Mouse (Mus musculus) R1 (cell line): ENCODE data around the gene Pde3a.

ENCODE experiments used
- DNase-seq: peaks from one replicate; pipeline ENCODE4 v3.0.0-alpha.2; 2018; ENCODE audit warnings: low read depth, low spot score

Pde3a gene

DNA sequence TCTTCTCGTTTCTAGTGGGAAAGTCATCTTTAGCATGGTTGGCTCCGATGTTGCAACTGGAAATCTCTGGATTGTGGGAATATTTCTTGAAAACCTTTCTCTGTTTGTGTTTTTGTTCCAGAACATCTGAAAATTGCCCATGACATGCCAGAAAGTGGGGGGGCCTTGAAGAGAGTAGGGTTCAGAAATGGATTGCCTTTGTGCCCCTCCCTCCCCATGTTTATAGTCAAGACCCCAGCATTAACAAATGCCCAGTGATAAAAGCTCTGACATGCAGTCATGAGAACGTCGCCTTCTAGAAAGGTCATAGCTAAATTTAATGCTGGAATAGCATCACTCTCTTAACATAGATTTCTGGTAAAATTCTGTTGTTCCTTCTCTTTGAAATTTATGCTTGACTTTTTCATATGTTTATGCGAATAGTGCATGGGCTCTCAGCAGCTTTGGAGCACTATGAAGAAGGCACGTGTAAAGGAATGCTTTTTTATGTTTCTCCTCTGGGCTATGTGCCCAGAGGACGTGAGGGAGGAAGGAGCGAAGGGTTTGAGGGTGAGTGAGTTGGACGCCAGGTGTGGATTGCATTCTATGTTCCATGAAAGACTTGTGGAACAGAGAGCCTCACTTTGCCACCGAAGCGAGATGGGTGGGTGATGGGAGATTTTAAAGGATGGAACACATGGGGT, 19.0 kb downstream of the Pde3a start:
- no peak for DNase-seq

DNA sequence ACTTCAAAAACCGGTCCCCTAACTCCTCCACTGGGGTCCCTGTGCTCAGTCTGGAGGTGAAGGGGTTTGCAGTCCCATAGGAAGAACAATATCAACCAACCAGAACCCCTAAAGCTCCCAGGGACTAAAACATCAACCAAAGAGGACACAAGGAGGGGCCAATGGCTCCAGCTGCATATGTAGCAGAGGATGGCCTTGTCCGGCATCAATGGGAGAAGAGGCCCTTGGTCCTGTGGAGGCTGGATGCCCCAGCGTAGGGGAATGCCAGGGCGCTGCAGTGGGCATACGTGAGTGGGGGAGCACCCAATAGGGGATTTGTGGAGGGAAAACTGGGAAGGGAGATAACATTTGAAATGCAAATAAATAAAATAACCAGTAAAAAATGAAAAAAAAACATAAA, 19.8 kb downstream of the Pde3a start:
- DNase-seq: no peak

GRCm38 (mm10) chr6:141271133-141271532, 22.1 kb downstream of the Pde3a start:
- DNase-seq: no peak

DNA sequence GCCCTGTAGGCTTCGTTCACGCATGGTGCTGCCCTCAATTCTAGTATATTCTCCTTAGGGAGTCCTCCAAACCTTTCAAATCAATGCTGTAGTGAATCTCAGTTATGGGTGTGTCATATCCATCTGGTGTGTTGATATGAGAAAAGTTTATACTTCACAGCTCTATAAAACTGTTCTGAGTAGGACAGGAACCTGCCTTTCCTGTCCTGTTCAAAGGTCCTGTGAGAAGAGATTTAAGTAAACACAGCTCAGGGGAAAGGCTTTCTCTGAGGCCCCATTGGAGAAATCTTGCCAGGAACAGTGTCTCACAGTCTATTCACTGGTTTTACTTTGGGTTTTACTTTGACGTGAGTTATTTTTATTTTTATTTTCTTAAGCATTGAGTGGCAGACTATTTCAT, 22.5 kb downstream of the Pde3a start:
- no peak for DNase-seq

DNA sequence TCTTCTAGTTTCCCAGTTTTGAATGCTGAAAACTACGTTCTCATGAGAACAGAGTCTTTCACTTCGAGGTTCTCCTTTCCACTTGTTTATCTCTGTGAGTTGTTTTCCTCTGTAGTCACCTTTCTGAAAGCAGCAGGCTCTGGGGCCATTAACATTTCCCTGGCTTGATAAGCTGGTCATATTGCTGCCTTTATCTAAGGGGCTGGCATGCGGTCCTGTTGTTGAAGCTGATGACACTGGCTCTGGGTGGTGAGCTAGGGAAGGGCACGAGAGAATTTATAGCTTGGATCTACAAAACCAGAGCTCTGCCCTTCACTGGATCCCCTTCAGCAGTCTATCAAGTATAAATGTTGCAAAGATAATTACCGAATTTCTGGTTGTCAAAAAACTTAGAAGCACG, 24.6 kb downstream of the Pde3a start:
- no peak for DNase-seq

DNA sequence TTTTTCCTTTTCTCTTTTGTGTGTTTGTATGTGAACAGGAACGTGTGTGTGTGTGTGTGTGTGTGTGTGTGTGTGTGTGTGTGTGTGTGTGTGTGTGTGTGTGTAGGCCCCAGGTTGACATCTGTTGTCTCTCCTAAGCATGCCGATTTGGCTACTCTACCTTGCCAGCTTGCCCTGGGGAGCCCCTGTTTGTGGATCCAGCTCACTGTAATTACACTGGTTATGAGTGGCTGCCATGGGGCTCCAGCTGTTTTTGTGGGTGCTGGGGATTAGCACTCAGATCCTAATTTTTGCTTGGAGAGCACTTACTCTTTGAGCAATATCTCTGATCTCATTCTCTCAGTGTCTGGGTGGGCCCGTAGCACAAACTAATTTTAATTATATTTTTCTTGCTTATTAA, 32.6 kb downstream of the Pde3a start:
- no peak for DNase-seq

DNA sequence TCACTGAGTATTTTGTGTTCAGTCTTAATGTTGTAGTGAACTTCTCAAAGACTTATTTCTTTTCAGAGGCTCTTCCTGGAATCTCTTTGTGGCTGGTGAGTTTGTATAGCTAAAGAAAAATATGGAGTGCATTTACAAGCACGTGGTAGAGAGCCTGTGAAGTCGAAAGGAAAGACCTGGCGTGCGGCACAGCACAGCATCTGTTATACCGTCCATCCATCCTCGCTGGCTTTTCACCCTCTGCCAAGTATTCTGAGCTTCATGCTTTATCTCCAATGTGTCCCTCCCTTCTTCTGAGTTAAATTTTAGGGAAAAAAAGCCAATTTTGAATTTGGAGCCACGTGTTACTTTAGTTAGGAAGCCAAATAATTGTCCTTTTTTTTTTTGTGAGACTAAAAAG, 33.7 kb downstream of the Pde3a start:
- no peak for DNase-seq

DNA sequence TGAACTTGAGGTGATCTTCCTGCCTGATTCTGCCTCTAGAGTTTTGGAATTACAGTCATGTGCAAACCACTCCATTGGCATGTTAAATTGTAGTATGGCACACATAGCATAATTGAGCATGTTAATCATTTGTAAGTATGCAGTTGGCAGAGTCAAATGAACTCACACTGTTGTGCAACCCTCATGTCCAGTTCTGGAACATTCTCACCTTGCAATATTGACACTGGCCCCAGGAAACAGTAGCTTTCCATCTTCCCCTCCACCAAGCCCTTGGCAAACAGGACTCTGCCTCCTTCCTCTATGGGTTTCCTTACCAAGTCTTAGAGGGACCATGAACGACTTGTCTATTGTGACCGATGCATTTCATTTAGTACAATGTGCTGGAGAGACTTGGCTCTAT, 42.1 kb downstream of the Pde3a start:
- no peak for DNase-seq

DNA sequence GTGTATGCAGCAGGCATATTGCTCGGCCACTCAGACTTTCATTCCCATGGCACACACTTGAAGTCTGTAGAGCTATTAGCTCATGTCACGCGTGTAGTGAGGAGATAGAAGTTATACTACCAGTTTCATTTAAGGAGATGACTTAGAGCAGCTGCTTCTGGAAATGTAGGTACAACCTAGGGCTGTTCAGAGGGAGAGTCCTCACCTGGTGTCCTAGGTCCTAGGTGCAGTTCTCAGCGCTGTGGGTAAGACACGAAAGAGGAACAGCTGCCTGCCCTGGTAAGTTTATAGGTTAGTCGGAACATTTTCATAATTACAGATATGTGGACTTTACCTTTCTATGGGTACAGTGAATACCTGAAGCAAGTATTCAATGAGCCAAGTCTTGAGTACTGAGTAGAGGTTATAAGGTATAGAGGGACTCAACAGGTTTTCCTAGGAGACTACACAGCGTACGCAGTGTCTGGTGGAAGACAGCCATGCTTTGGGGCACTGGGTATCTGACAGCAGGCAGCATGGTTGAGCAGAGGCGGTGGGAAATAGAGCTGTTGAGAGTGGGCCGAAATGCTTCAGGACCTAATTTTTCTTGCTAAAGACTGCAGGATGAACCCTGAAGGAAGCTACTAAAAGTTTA, 43.9 kb downstream of the Pde3a start:
- DNase-seq: no peak

- DNase-seq: no peak
Observed at GRCm38 (mm10) chr6:141293460-141293853, 44.4 kb downstream of the Pde3a start.

GRCm38 (mm10) chr6:141295264-141295663, 46.2 kb downstream of the Pde3a start:
- DNase-seq: no peak

GRCm38 (mm10) chr6:141301750-141302748, 53.0 kb downstream of the Pde3a start:
- DNase-seq: no peak

- DNase-seq: no peak
Observed at GRCm38 (mm10) chr6:141302842-141303241, 53.8 kb downstream of the Pde3a start.

DNA sequence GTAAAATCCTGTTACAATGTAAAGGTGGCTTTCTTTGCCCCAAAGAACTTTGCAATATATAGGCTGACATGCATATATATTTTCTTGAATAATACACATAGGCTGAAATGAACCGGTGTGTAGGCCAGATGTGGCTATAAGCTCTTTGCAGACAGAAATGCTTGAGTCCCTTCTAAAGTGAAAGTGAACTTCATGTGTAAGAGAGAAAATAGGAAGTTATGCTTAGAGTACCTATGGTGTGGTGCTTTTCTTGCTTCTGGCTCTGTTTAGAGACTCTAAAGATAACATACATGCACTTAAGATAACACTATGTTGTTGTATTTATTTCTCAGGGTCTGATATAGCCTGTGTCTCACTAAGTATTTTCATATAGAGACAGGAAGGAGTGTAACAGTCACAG, 58.3 kb downstream of the Pde3a start:
- DNase-seq: no peak

- DNase-seq: no peak
Observed at GRCm38 (mm10) chr6:141308451-141308850, 59.4 kb downstream of the Pde3a start.

DNA sequence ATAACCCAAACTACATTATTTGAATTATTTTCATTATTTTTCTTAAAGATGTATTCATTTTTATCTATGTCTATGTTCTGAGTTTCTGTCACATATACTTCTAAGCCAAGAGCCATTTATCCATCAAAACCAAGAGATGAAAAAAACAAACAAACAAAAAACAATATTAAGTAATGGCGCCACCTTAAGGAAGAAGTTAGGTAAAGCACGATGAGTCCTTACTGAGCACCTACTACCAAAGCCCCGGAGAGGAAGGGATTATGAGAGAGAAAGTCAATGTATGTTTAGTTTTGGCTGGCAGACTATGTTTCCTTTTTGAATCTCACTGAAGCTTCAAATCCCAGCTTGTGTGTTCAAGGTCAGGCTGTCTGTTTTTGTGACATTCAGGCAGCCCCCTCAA, 60.8 kb downstream of the Pde3a start:
- DNase-seq: peak; percentile 13

DNA sequence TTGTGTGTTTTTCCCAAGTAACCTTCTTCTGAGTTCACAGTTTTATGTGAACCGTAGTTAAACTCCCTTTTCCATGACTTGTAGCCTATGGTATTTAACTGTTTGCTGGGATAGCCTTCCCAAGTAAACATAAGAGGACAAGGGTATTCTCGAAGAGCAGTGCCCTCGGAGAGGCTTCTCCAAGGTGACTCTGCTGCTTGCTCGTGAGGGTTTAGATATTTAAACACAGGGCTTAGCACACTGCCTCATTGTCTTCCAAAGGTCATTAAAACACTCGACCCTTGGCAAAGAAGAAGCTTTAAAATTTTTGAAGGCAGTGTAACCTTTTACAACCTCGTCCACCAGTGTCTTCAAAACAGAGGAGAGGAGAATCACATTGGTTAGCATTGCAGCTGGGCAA, 61.3 kb downstream of the Pde3a start:
- DNase-seq: no peak

GRCm38 (mm10) chr6:141311615-141312014, 62.5 kb downstream of the Pde3a start:
- DNase-seq: no peak

DNA sequence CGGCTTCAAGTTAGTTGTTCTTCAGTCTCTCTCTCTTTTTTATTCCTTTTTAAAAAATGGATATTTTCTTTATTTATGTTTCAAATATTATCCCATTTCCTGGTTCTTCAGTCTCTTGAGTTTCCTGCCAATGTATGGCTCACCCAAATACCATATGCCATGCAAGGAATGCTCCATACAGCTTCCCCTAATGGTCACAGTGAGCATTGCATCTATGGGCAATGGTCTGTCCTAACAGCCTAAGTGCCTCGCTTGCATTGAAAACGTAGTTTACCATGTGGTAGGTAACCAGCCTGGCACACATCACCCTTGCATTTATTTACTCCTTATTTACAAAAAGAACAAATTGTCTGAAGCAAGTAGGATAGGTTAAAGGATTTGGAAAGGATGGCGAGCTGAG, 64.0 kb downstream of the Pde3a start:
- peak; percentile 19 for DNase-seq

DNA sequence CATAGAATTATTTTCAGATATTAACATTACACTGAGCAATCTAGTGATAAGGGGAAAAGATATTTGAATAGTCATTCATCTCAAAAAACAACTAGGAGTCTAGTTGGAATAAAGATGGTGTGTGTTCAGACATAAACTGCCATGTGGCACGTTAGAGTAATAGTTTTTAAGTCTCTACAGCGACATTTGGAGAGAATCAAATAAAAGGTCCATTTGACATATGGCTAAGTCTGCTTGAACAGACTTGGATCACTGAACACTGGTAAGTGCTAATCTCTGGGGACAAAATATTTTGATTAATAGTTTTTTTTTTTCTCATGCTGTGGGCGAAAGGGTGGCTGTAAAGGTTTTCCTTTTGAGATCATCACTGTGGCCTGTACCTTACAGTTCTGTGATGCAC, 69.4 kb downstream of the Pde3a start:
- no peak for DNase-seq

GRCm38 (mm10) chr6:141321253-141321652, 72.2 kb downstream of the Pde3a start:
- no peak for DNase-seq

DNA sequence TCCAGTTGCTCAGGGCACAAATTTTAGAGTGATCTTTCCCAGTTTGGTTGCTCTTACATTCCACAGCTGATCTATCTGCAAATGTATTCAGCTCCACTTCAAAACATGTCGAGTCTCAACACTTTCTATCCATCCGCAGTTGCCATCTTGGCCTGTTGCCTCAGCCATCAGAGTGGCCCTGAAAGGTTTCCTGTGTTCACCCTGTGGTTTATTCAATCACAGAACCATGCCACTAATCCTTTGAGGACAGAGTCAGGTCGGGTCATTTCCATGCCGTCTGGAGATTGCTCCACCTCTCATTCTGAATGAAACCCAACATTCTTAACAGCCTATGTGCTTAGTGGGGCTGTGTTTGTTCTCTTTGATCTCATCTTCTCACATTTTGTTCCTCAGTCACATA, 73.9 kb downstream of the Pde3a start:
- DNase-seq: no peak
